Mouse (Mus musculus) macrophage (primary cell): Measurements from ENCODE around the gene Scaf4. TPM values are rescaled to one million over a fixed set of nuclear protein-coding genes. Genes with fewer than 3 reads are reported as not detected.
"Not testable (repeated sequence)": the region's sequence is repeated elsewhere in the genome, so short reads cannot be mapped to it uniquely, and the experiment has no call there.

Experiments
- H3K27ac ChIP-seq: fragments of 350-480 bp; formaldehyde crosslinking; 2 replicates; pipeline ENCODE4 v1.9.0; 2021
- H3K36me3 ChIP-seq: fragments of 350-480 bp; formaldehyde crosslinking; 2 replicates; pipeline ENCODE4 v1.9.0; 2021; ENCODE audit errors: inconsistent target
- H3K4me3 ChIP-seq: fragments of 350-480 bp; formaldehyde crosslinking; 2 replicates; pipeline ENCODE4 v1.9.0; 2021; ENCODE audit errors: inconsistent target
- H3K79me2 ChIP-seq: fragments of 350-480 bp; formaldehyde crosslinking; 2 replicates; pipeline ENCODE4 v1.9.0; 2021; ENCODE audit errors: inconsistent target
- WGBS: methylation state at CpG from one replicate; pipeline ENCODE4 v1.1.7; 2026; ENCODE audit warnings: inconsistent platforms; ENCODE audit not compliant: missing documents; 5-methylcytosine and 5-hydroxymethylcytosine counted together
- polyA plus RNA-seq: library from polyadenylated mRNA; stranded (reverse); fragments of 250-400 nt; gene quantifications from 3 replicates; pipeline ENCODE4 v1.2.4, GENCODE M21; 2018; ENCODE audit warnings: inconsistent platforms

Scaf4 gene
- polyA plus RNA-seq, 1 experiment from 2014 or later = 28.6 TPM

- H3K36me3 ChIP-seq = peaks cover 28% of the 10 kb centered on the region; the same call in 1 of the 2 replicates
- WGBS = 98% methylated on average over 3 of the region's 3 CpGs
- no peak overlapping the region for H3K4me3 ChIP-seq
- H3K27ac ChIP-seq = no peak overlapping the region
- H3K79me2 ChIP-seq = no peaks in the 10 kb centered on the region
These were observed 49.1 kb downstream of the Scaf4 start for GRCm38 (mm10) chr16:90235188-90235587.

GRCm38 (mm10) chr16:90234617-90235016 is 49.7 kb downstream of the Scaf4 start:
- WGBS = 91% methylated on average over 6 of the region's 6 CpGs
- Histone ChIP-seq H3K36me3 (peaks cover 23% of the 10 kb centered on the region; the same call in 1 of the 2 replicates), H3K27ac (no peak overlapping the region), H3K4me3 (no peak overlapping the region), H3K79me2 (no peaks in the 10 kb centered on the region)

- Histone ChIP-seq H3K79me2 (no peaks in the 10 kb centered on the region), H3K36me3 (peaks cover 20% of the 10 kb centered on the region; the same call in 1 of the 2 replicates), H3K4me3 (no peak overlapping the region), H3K27ac (no peak overlapping the region)
- 91% methylated on average over 10 of the region's 10 CpGs for WGBS
These were observed 50.6 kb downstream of the Scaf4 start for GRCm38 (mm10) chr16:90233702-90234101.

- WGBS = 91% methylated on average over 7 of the region's 7 CpGs
- Histone ChIP-seq H3K79me2 (no peaks in the 10 kb centered on the region), H3K4me3 (no peak overlapping the region), H3K36me3 (peaks cover 20% of the 10 kb centered on the region; the same call in 1 of the 2 replicates), H3K27ac (no peak overlapping the region)
These were observed 53.0 kb downstream of the Scaf4 start for GRCm38 (mm10) chr16:90231302-90231701.

- Histone ChIP-seq H3K79me2 (peaks cover under 1% of the 10 kb centered on the region; the same call in 1 of the 2 replicates), H3K27ac (no peak overlapping the region), H3K36me3 (peaks cover 25% of the 10 kb centered on the region; the same call in 1 of the 2 replicates), H3K4me3 (no peak overlapping the region)
- WGBS = 93% methylated on average over 5 of the region's 6 CpGs
These were observed 54.4 kb downstream of the Scaf4 start for GRCm38 (mm10) chr16:90229897-90230296.

- H3K4me3 ChIP-seq = peak overlapping the region; percentile 72
- H3K36me3 ChIP-seq = peaks cover 16% of the 10 kb centered on the region; the same call in 1 of the 2 replicates
- H3K27ac ChIP-seq = peak overlapping the region; percentile 40; the same call in 1 of the 2 replicates
- under 1% methylated on average over 20 of the region's 20 CpGs for WGBS
- peaks cover 40% of the 10 kb centered on the region for H3K79me2 ChIP-seq
These were observed 62.7 kb downstream of the Scaf4 start for GRCm38 (mm10) chr16:90221441-90222070.

- H3K36me3 ChIP-seq = peaks cover 10% of the 10 kb centered on the region; the same call in 1 of the 2 replicates
- WGBS = under 1% methylated on average over 52 of the region's 52 CpGs
- H3K4me3 ChIP-seq = peak overlapping the region; percentile 72
- peaks cover 40% of the 10 kb centered on the region for H3K79me2 ChIP-seq
- H3K27ac ChIP-seq = peak overlapping the region; percentile 40; the same call in 1 of the 2 replicates
These were observed 63.3 kb downstream of the Scaf4 start for GRCm38 (mm10) chr16:90220892-90221431.

GRCm38 (mm10) chr16:90220026-90220891 is 64.0 kb downstream of the Scaf4 start, which contains the start of gene Sod1:
Sod1 (plus strand) TSS chr16:90220754.
- Histone ChIP-seq H3K36me3 (peaks cover 9% of the 10 kb centered on the region; the same call in 1 of the 2 replicates), H3K79me2 (peaks cover 40% of the 10 kb centered on the region), H3K4me3 (peak within 1 kb of the TSS; percentile 72), H3K27ac (peak within 1 kb of the TSS; percentile 40)
- 1% methylated on average over 55 of the region's 63 CpGs for WGBS

GRCm38 (mm10) chr16:90219445-90219844 is 64.9 kb downstream of the Scaf4 start:
- H3K4me3 ChIP-seq, H3K36me3 ChIP-seq, H3K27ac ChIP-seq: not testable (repeated sequence)
- 90% methylated on average over 4 of the region's 4 CpGs for WGBS
- peaks cover 35% of the 10 kb centered on the region for H3K79me2 ChIP-seq

- H3K36me3 ChIP-seq = no peaks in the 10 kb centered on the region
- peaks cover 20% of the 10 kb centered on the region for H3K79me2 ChIP-seq
- H3K4me3 ChIP-seq = no peak overlapping the region
- WGBS = 89% methylated on average over 4 of the region's 4 CpGs
- no peak overlapping the region for H3K27ac ChIP-seq
These were observed 66.4 kb downstream of the Scaf4 start for GRCm38 (mm10) chr16:90217926-90218325.

- no peak overlapping the region for H3K4me3 ChIP-seq
- no peak overlapping the region for H3K27ac ChIP-seq
- WGBS = 86% methylated on average over 3 of the region's 3 CpGs
- peaks cover 14% of the 10 kb centered on the region for H3K79me2 ChIP-seq
- no peaks in the 10 kb centered on the region for H3K36me3 ChIP-seq
These were observed 66.9 kb downstream of the Scaf4 start for GRCm38 (mm10) chr16:90217356-90217755.

GRCm38 (mm10) chr16:90216414-90216813 is 67.9 kb downstream of the Scaf4 start:
- Histone ChIP-seq H3K79me2 (peaks cover 5% of the 10 kb centered on the region), H3K27ac (no peak overlapping the region), H3K4me3 (no peak overlapping the region), H3K36me3 (no peaks in the 10 kb centered on the region)
- WGBS = 90% methylated on average over 2 of the region's 2 CpGs

- H3K79me2 ChIP-seq, H3K4me3 ChIP-seq, H3K36me3 ChIP-seq: not testable (repeated sequence)
- H3K27ac ChIP-seq = peak overlapping the region; percentile 61
- WGBS = 89% methylated on average over 5 of the region's 5 CpGs
These were observed 68.4 kb downstream of the Scaf4 start for GRCm38 (mm10) chr16:90215879-90216278.

GRCm38 (mm10) chr16:90214731-90215565 is 69.4 kb downstream of the Scaf4 start:
- Histone ChIP-seq H3K27ac (peak overlapping the region; percentile 61), H3K79me2 (no peaks in the 10 kb centered on the region), H3K4me3 (no peak overlapping the region), H3K36me3 (no peaks in the 10 kb centered on the region)
- 52% methylated on average over 10 of the region's 11 CpGs for WGBS
